Mouse (Mus musculus) gastrocnemius, postnatal 10 days (tissue): ENCODE data around the gene Ralgps2. TPM values are rescaled to one million over a fixed set of nuclear protein-coding genes. Genes with fewer than 3 reads are reported as not detected.
A peak's percentile ranks its signal among the peaks of the same experiment; 100 is the strongest.

Experiments
- DNase-seq: peaks from one replicate; pipeline ENCODE4 v3.0.0; 2021; ENCODE audit warnings: mixed read lengths
- total RNA-seq, 2 experiments: library from RNA; stranded (reverse); gene quantifications; 2 replicates each; pipeline ENCODE4 v1.2.3; 2021

Ralgps2 gene
- total RNA-seq, 2 experiments from 2014 or later: 8.4 to 17.6 TPM

GRCm38 (mm10) chr1:156905660-156906059, 33.8 kb downstream of the Ralgps2 start:
- DNase-seq: no peak

GRCm38 (mm10) chr1:156903899-156904298, 35.5 kb downstream of the Ralgps2 start:
- DNase-seq: no peak

GRCm38 (mm10) chr1:156901689-156902088, 37.7 kb downstream of the Ralgps2 start:
- DNase-seq: no peak

- DNase-seq: no peak
These were observed 47.9 kb downstream of the Ralgps2 start for GRCm38 (mm10) chr1:156891561-156891960.

GRCm38 (mm10) chr1:156888830-156889229, 50.6 kb downstream of the Ralgps2 start:
- no peak for DNase-seq

- no peak for DNase-seq
These were observed 53.5 kb downstream of the Ralgps2 start for GRCm38 (mm10) chr1:156885879-156886278.

- DNase-seq: no peak
These were observed 54.6 kb downstream of the Ralgps2 start for GRCm38 (mm10) chr1:156884782-156885181.

- no peak for DNase-seq
These were observed 68.8 kb downstream of the Ralgps2 start for GRCm38 (mm10) chr1:156870616-156871015.

GRCm38 (mm10) chr1:156870028-156870427, 69.4 kb downstream of the Ralgps2 start:
- DNase-seq: no peak

- no peak for DNase-seq
These were observed 75.2 kb downstream of the Ralgps2 start for GRCm38 (mm10) chr1:156864240-156864639.

GRCm38 (mm10) chr1:156863726-156864125, 75.7 kb downstream of the Ralgps2 start:
- no peak for DNase-seq

GRCm38 (mm10) chr1:156861475-156862043, 77.9 kb downstream of the Ralgps2 start:
- no peak for DNase-seq

GRCm38 (mm10) chr1:156860266-156860665, 79.2 kb downstream of the Ralgps2 start:
- DNase-seq: no peak

- no peak for DNase-seq
These were observed 79.6 kb downstream of the Ralgps2 start for GRCm38 (mm10) chr1:156859711-156860250.

- DNase-seq: no peak
These were observed 80.3 kb downstream of the Ralgps2 start for GRCm38 (mm10) chr1:156859156-156859555.

- DNase-seq: no peak
These were observed 82.8 kb downstream of the Ralgps2 start for GRCm38 (mm10) chr1:156856666-156857065.

GRCm38 (mm10) chr1:156854558-156854957, 84.9 kb downstream of the Ralgps2 start:
- no peak for DNase-seq

- no peak for DNase-seq
These were observed 86.6 kb downstream of the Ralgps2 start for GRCm38 (mm10) chr1:156852872-156853271.

GRCm38 (mm10) chr1:156852409-156852808, 87.0 kb downstream of the Ralgps2 start:
- no peak for DNase-seq

- no peak for DNase-seq
These were observed 92.3 kb downstream of the Ralgps2 start for GRCm38 (mm10) chr1:156847098-156847497.

GRCm38 (mm10) chr1:156841625-156842339, 97.6 kb downstream of the Ralgps2 start:
- DNase-seq: no peak

- peak; percentile 55 for DNase-seq
These were observed 100.7 kb downstream of the Ralgps2 start for GRCm38 (mm10) chr1:156838695-156839094.

GRCm38 (mm10) chr1:156838177-156838576, 101.2 kb downstream of the Ralgps2 start, which contains the start of gene Angptl1:
Gene Angptl1 (plus strand): TSS chr1:156838562.
- no peak for DNase-seq

- no peak for DNase-seq
These were observed 120.2 kb downstream of the Ralgps2 start for GRCm38 (mm10) chr1:156819236-156819635.
